Mouse (Mus musculus): Measurements from ENCODE around the gene Depdc1b.

The Depdc1b gene

DNA sequence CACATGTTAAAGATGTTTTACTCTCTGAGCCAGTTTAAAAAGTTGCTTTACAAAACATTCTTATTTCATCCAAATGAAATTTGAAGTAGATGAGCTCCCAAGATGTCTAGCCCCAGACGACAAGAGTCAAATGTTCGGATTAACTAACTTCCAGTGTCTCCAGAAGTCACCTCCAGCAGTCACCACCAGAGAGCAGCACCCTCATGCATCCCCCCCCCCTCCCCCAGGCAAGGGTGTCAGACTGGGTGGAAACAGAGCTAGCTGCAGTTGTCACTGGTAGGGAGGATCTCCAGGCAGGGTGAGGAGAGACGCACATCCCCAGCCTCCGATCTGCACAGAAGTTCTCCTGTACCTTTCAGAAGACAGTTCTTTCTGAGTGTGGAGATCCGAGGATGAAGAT is 37.6 kb downstream of the Depdc1b start:
- no peak for DNase-seq (ENCODE audit: low spot score in 2 of 2)

DNA sequence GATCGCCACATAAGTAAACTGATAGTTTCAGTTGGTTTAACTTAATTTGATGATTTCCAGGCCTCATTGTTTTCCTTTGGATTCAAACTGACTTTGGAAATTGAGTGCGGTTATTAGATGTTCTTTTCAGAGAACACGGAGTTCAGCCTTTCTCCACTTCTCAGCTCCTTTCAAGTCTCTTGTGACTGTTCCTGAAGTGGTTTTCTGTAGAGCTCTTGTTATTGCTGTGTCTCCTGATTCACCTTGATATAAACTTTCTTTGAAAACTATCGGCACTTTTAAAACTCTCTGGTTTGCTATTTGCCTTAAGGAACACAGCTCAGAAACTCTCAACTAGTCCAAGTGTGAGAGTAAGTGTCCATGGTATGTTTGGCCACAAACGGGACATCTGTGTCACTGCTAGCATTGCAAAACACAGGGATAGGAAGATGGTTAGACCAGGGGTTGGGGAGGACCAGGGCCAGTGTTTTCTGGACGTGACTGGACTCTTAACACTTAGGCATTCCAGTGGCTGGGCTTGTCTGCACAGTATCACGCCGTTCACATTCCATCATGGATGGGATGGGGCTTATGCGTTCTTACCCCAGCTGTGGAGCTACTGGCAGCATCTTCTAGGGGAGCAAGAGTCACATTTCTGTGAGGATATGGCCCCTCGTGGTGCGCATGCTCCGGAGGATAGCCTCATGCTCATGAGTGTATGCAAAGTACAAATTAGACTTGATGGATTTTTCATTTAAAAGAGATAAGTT is 38.8 kb downstream of the Depdc1b start:
- no peak for DNase-seq (ENCODE audit: low spot score in 2 of 2)

DNA sequence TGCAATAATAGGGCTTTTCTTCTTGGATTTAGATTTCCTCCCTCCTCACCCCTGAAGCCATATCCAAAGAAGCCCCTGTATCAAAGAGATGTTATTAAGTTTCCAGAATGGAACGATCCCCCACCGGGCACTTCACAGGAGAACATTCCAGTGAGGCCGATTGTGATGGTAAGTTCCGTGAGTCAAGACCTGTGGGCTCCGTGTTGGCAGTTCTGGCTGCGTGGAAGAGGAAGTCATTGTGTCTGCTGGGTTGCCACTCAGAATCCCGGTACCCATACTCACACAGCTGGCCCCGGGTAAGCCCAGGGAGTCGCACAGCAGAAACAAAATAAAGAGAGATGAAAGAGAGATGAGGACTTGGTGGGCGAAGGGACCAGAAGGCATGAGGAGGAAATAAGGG is 41.2 kb downstream of the Depdc1b start:
- no peak for DNase-seq (ENCODE audit: low spot score in 2 of 2)

DNA sequence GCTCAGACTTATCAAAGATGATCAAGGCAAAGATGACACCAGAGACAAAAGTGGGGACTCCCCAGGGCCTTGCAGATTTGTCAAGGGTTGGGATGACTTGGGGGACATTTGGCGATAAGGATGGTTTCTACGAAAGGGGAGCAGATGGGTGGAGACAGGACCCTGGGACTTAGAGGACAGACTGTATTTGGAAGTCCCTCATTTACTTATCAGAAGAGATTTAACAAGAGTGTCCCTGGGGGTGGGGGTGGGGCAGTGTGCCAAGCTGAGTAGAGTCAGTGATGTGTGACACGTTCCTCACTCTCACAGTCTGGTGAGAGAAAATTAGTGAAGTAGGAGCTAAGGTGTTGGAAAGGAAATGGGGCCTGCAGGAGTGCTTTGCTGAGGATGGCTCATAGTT is 42.1 kb downstream of the Depdc1b start:
- DNase-seq (ENCODE audit: low spot score in 2 of 2), result no peak

DNA sequence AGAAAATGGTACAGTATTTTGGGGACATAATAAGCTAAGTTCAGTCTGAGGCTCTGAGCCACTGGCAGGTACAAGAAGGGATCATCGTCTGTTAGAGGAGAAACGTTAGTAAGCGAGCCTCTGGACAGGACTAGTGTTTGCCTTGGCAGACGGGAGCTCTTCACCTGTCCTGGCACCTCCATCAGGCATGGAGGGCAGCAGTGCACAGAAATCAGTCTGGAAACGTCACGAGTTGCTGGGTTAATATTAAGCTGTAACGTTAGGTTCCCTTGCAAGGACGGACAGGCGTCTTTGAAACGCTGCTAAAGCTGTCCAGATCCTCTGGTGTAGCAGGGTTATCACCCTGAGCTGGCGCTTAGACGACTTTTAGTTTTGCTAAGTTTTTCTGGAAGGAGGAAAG is 51.4 kb downstream of the Depdc1b start:
- no peak for DNase-seq (ENCODE audit: low spot score in 2 of 2)

DNA sequence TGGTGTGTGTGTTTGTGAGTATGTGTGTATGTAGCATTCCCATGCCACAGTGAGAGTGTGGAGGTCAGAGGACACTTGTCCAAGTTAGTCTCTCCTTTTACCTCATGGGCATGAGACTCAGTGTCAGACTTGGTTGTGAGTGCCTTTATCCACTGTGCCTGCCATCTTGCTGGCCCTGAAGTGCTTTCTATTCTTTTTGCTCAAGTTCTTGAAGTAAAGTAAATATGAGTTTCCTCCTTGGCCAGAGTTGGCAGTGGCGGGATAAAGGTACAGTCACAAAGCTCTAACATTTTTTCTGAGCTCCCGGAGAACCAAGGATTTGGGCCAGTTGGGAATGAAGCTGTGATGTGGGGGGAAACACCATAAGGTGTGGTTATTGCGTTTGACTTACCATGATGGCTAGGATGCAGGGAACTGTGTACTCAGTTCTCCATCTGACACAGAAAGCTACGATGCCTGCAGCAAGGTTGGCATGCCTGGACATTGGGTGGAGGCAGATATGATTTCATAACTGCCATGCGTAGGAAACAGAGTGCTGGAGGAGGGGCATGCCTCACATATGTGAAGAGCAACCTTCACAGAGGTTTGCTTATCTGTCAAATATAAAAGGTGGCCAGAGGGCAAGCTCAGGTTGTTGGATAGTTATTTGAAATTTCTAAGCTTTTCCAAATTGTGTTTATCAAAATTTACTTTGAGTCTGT is 54.3 kb downstream of the Depdc1b start:
- no peak for DNase-seq (ENCODE audit: low spot score in 2 of 2)

DNA sequence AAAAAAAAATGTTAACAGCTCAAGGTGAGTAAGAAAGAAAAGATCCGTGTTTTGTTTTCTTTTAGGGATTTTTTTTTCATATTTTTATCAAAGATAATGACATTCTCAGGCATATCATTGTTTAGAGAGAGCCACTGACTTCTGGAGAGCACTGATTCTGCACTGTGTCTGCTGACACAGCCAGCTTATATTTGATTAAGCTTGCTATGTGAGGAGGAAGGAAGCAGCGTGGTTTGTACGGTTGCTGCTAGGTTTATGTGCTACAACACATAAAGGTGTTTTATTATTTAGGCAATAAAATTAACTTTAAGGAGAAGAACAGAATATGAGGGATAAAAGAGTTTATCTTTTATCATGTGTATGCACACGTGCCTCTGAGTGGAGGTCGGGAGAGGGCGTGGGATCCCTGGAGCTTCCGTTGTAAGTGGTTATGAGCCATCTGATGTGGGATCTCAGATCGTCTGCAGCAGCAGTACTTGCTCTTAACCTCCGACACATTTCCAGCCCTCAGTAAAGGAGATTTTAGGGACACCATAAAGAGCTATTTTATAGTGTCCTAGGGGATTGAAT is 55.3 kb downstream of the Depdc1b start:
- no peak for DNase-seq (ENCODE audit: low spot score in 2 of 2)

DNA sequence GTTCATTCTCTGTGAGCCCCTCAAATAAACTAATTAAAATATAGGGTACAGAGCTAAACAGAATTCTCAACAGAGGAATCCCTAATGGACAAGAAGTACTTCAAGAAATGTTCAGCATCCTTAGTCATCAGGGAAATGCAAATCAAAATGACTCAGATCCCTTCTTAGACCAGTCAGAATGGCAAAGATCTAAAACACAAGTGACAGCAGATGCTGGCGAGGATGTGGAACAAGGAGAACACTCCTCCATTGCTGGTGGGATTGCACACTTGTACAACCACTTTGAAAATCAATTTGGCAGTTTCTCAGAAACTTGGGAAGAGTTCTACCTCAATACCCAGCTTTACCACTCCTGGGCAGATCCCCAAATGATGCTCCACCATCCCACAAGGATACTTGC is 57.1 kb downstream of the Depdc1b start:
- no peak for DNase-seq (ENCODE audit: low spot score in 2 of 2)

DNA sequence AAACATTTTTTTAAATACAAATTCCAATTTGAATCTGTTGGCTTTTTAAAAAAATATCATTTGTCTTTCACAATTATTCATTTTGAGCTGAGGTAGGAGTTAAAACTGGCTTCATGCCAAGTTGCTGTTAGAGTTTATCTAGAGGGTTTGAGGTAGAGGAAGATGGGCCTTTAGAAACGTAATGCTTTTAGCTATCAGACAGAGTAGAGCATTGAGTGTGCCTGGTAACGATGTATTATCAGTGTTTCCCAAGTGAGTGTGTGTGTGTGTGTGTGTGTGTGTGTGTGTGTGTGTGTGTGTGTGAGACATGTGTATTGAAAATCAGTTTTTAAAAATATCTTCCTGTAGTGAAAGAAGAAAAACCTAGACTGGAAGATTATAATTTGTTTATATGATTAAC is 60.5 kb downstream of the Depdc1b start:
- DNase-seq (ENCODE audit: low spot score in 2 of 2), result no peak

DNA sequence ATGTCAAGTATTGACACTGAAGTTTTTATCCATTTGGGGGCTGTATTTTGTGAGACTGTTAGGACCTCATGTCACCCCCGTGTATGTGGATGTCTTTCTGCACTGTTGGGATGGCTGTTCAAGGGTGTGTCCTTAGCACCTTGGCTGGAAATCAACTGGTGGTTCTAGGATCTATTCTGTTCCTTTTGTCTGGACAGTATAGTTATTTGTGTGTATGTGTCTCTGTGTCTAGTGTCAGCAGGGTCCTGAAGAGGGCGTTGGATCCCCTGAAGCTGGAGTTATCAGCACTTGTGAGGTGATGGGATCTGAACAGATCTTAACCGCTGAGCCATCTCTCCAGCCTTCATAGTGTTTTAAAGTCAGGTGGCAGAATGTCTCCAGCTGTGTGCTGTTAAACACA is 65.0 kb downstream of the Depdc1b start:
- DNase-seq (ENCODE audit: low spot score in 2 of 2), result no peak

DNA sequence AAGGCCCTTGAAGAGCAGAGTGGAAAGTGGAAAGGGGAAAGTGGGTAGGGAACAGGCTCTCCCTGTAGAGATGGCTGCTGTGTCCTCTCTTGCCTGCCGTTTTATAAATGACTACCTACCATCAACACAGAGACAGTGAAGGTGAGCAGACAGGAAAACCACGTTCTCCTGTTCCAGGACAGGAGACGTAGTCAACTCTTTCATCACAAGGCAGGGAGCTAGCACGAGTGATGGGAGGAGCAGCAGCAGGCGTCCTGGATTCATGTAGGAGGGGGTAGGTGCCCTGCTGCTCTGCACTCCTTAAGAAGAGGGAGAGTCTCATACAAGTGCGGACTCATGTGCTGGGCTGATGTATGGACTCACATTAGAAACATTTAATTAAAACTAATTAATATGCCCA is 66.9 kb downstream of the Depdc1b start:
- DNase-seq (ENCODE audit: low spot score in 2 of 2), result no peak

DNA sequence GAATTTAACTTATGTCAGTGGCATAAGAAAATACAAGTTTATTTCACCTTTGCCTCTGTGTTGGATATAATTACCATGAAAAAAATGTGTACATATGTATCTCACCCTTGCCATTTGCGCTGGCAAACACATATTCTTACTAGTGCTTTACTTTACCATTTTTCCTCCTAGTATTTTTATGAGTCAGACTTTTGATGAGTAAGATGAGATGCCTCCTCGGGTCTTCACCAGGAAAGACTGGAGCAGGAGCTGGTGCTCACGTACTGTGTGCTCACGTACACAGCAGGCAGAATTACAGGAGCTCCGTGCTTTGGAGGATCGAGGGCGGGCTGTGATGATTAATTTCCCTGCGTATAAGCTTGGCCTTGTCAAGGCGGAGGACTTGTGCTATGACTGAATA is 69.9 kb downstream of the Depdc1b start:
- no peak for DNase-seq (ENCODE audit: low spot score in 2 of 2)

DNA sequence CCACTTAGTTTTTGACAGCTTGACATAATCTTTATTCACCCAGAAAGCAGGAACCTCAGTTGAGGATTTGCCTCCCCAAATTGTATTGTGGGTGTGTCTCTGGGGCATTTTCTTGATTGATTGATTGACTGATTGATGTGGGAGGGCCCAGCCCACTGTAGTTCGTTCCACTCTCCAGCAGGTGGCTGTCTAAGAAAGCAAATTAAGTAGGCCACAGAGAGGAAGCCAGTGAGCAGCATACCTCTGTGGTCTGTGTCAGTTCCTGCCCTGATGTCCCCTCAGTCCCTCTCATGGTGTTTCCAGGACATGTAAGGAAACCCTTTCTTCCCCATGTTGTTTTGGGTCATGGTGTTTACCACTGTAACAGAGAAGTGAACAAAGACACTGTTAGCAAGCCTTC is 74.4 kb downstream of the Depdc1b start:
- DNase-seq (ENCODE audit: low spot score in 2 of 2), result peak; percentile 34 to 36

DNA sequence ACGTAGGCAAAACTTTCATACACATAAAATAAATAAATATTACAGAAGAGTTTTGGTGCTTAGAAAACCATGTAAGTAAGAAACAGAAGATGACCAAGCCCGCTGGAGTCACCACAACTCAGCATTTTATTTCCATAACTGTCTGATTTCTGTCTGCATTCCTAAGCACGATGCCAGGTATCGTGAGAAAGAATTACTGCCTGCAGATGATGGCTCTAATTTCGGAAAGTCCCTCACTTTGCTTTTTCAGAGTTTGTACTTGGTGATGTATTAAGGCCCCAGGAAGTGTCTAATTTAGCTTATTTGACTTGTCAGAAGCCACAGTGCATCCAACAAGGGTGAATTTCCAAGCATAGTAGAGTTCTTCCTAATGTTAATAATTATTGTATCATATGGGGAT is 87.1 kb downstream of the Depdc1b start:
- DNase-seq (ENCODE audit: low spot score in 2 of 2), result no peak

DNA sequence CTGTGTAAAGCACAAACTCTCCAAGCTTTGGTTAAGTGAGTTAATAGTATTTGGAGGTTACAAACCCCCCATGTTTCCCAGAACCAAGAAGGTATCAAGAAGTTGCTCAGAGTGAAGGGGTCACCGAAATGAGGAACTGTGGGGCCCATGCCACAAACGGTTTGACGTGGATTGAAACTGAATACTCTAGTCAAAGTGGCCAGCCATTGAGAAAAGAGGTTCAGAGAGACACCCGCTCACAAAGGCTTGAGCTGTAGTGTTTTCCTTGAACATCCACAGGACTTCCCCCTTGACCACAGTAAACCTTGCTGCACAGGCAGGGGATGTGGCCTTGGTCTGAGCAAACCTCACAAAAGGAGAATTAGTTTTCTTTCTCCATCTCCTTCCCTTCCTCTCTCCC is 88.2 kb downstream of the Depdc1b start:
- DNase-seq (ENCODE audit: low spot score in 2 of 2), result no peak

DNA sequence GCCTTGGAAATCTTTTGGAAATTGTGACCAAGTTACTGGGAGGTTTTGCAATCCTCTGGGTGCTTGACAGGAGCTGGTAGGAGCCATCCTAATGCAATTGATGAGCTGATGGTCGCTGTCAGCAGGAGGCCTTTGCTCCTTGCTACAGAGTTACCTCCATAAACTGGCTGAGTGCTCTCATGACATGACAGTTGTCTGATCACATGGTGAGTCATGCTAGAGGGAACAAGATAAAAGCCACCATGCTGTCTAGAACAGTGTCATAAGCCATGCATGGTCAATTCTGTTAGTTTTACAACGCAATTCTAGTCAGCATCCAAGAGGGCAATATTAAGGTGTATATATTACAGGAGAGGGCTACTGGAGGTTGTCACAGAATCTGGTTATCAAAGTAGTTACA is 99.3 kb downstream of the Depdc1b start:
- DNase-seq (ENCODE audit: low spot score in 2 of 2), result no peak

DNA sequence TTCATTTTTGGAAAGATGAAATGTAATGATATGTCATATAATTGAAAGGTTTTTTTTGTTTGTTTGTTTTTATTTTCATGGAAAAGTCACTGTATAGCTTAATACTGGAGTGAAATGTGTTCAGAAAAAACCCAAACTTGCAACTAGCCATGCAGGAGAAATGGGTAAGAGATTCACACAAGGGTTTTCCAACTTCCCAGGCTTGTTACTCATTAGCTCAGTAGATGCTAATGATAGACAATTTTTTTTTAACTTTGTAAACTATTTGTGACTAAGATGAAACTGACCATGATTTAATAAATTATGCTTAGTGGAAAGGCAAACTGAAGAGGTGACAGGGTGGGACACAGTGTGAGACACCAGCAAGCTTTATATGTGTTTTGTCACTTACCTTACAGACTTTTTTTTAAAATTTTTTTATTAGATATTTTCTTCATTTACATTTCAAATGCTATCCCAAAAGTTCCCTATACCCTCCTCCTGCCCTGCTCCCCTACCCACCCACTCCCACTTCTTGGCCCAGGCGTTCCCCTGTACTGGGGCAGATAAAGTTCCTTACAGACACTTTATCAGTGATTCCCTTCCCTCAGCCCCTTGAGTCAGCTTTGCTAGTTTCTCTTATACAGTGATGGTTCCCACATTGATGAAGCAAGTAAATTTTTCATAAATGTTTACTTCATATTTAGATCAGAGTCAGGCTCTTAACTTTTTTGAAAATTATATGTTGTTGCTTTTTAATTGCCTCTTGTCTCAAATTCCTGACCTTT is 102.8 kb downstream of the Depdc1b start:
- DNase-seq (ENCODE audit: low spot score in 2 of 2), result no peak

DNA sequence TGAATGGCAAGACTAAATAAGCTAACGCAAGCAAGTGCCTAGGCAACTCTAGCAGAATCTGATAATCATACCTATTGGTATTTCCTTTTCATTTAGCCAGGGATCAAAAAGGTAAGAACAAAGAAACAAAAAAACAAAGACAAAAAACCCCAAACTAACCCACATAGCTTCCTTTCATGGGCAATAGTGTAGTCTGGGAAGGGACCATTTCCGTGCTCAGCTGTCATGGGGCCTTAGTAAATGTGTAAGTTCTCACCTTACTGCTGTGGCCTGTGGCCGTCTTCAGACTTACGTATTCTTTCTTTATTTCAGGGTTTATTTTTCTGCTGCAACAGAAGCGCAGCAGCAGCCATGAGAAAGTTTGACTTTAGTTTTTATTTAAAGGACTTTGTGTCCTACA is 110.2 kb downstream of the Depdc1b start:
- no peak for DNase-seq (ENCODE audit: low spot score in 2 of 2)

DNA sequence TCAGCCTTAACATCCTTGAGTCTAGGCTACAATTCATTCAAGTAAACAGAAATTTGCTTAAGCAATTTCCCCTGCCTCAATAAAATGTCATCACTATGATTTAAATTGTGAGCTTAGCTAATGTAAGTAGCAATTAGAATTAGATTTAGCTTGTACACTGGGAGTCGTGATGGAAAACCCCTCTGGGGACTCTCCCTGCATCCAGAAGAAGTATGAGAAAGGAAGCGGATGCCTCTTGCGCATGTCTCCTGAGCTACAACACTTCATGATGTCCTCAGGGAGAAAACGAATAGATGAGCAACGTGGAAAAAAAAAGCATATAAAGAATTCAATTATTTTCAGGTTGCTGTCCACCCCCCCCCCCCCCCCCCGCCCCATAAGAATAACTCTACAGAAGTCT is 112.7 kb downstream of the Depdc1b start:
- no peak for DNase-seq (ENCODE audit: low spot score in 2 of 2)

DNA sequence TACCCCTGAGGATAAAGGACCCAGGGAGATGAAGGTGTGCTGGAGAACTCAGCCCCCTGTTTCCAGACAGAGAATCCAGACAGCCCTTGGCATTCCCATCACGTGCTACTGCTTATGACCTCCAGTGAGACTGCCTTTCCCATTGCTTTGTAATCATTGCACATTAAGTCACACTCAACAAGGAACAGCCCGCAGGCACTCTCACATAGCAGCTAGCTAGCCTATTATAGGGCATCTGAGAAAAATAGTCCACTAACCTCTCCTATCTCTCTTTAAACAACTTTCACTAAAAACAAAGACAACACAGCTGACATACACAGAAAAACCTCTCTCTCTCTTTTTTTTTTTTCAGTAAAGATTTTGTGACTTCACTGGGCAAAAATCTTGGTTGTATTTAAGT is 113.5 kb downstream of the Depdc1b start:
- DNase-seq (ENCODE audit: low spot score in 2 of 2), result no peak

DNA sequence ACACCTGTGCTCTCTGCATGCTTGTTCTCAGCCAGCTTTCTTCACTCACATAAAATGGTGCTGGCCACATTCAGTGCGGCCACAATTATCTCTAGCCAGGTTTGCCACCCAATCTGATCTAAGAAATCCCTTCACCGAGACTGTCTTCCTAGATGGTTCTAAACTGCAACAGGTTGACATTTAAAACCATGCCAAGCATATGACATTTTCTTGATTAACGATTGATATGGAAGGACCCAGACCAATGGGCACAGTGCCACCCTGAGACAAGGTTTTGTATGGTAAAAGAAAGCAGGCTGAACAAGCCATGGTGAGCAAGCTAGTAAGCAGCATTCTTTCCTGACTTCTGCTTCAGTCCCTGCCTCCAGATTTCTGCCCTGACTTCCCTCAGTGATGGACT is 115.6 kb downstream of the Depdc1b start:
- no peak for DNase-seq (ENCODE audit: low spot score in 2 of 2)

DNA sequence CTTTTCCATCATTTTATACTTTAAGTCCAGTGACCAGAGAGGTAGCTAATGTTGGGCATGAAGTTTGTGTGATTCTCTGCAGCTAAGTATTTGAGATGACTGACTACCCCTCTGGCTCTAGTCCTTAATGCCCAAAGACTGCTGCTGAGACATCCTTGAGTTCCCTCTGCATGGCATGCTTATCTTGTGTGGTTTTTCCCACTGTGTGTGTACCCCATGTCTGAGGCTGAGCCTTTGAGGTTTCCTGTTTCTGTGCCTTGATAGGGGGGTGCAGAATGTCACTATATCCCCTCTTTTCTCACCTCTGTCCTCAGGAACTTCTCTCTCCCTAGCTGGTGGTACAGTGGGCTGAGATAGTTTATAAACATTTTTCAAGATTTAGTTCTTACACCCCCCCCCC is 119.6 kb downstream of the Depdc1b start:
- no peak for DNase-seq (ENCODE audit: low spot score in 2 of 2)

DNA sequence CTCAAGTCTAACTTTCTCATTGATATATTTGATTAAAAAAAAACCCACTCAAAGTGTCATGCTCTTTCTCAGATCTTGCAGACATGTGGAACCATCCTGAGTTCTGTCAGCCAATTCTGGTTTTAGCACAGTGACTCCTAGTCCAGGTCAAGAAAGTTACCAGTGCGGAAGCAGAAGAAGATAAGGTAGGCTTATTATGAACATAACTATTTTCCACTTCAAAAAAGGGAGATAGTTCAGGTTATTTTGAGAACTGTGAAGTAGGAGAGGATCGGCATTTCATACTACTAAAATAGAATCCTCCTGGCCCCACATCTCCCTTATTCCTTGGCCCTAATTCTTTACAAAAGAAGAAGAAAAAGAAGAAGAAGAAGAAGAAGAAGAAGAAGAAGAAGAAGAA is 121.3 kb downstream of the Depdc1b start:
- DNase-seq (ENCODE audit: low spot score in 2 of 2), result no peak

All from right cerebral cortex, postnatal 10 days (tissue).